Mouse (Mus musculus): ENCODE data around the gene Epha6. TPM values are rescaled to one million over a fixed set of nuclear protein-coding genes. Genes with fewer than 3 reads are reported as not detected.

Gene Epha6
- polyA plus RNA-seq, 1 experiment from 2014 or later, result 0.29 TPM

DNA sequence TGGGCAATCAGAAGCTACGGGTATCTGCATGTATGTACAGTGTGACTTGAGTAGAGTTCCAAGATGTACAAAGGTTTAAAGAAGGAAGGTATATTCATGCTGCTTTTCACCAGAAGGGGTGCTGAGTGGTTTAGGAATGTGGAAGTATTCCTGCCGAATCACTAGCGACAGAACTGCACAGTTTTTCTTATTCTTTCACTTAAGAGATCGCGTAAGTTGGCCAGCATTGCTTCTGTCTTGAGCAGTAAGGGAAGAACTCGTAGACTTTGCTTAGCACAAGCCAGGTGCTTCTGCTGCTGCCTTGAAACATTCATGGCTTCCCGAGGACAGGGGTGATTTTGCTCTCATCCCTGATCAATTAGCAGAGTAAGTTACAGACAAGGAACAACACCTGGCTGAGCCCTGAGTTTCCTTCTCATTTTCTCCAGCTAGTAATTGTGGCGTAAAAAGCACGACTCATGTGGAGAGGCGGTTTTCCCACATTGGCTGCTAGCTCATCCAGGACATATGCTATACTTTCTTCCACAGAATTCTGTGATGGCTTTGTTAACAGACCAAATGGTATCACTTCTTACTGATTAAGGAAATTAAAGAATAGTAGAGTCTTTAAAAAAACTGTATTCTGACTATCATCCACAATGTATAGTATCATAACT, 534.7 kb downstream of the Epha6 start:
- Histone ChIP-seq H3K4me1 (ENCODE audit: control insufficient read depth, insufficient read depth, low read length) (no peaks in the 10 kb centered on the region), H3K36me3 (ENCODE audit: control insufficient read depth, insufficient read depth, low read length) (no peaks in the 10 kb centered on the region), H3K4me2 (ENCODE audit: low read depth, low read length) (no peak overlapping the region), H3K9ac (ENCODE audit: low read depth, low read length) (no peak overlapping the region), H3K4me3 (ENCODE audit: low read length) (no peak overlapping the region), H3K27me3 (replicated peaks; ENCODE audit: control insufficient read depth, insufficient read depth, low read length) (no peaks in the 10 kb centered on the region), H3K9me3 (ENCODE audit: control insufficient read depth, low read length) (no peaks in the 10 kb centered on the region), H3K27ac (ENCODE audit: low read length) (no peak overlapping the region)
- no peak for ATAC-seq
- 84% methylated on average over 10 of the region's 10 CpGs for WGBS

DNA sequence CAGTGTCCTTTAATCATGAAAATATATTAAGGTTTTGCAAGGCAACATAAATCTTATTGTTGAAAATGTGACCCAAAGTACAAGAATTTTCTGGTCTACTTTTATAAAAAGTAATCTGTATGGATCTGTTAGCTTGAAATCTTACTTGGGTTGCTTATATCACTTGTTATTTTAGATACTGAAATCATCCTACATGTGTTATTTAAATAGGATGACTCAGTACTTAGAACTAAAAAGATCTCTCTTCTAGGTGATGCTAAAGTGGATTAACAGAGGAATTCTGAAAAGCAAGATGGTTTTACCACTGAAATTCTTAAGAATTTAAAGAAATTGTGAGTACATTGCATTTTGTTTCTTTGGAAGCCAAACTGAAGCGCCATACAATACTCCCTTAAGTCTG, 561.5 kb downstream of the Epha6 start:
- Histone ChIP-seq H3K9ac (ENCODE audit: low read depth, low read length) (no peak overlapping the region), H3K4me1 (ENCODE audit: control insufficient read depth, insufficient read depth, low read length) (no peaks in the 10 kb centered on the region), H3K4me2 (ENCODE audit: low read depth, low read length) (no peak overlapping the region), H3K27ac (ENCODE audit: low read length) (no peak overlapping the region), H3K27me3 (replicated peaks; ENCODE audit: control insufficient read depth, insufficient read depth, low read length) (no peaks in the 10 kb centered on the region), H3K9me3 (ENCODE audit: control insufficient read depth, low read length) (no peaks in the 10 kb centered on the region), H3K36me3 (ENCODE audit: control insufficient read depth, insufficient read depth, low read length) (no peaks in the 10 kb centered on the region), H3K4me3 (ENCODE audit: low read length) (no peak overlapping the region)
- WGBS, result 79% methylated on average over 1 of the region's 1 CpGs
- ATAC-seq, result no peak

DNA sequence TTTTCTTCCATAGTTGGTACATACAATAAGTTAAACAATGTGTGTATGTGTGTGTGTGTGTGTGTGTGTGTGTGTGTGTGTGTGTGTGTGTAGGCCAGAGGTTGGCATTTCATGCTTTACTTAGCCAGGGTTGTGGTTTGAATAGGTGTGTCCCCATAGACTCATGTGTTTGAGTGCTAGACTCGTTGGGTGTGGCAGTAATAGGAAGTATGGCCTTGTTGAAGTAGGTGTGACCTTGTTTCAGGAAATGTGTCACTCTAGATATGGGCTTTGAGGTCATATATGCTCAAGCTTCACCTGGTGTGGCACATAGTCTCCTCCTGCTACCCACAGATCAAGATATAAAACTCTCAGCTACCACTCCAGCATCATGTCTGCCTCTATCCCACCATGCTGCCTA, 577.0 kb downstream of the Epha6 start:
- Histone ChIP-seq H3K4me3 (ENCODE audit: low read length) (no peak overlapping the region), H3K4me2 (ENCODE audit: low read depth, low read length) (no peak overlapping the region), H3K27me3 (replicated peaks; ENCODE audit: control insufficient read depth, insufficient read depth, low read length) (no peaks in the 10 kb centered on the region), H3K9me3 (ENCODE audit: control insufficient read depth, low read length) (no peaks in the 10 kb centered on the region), H3K27ac (ENCODE audit: low read length) (no peak overlapping the region), H3K36me3 (ENCODE audit: control insufficient read depth, insufficient read depth, low read length) (no peaks in the 10 kb centered on the region), H3K4me1 (ENCODE audit: control insufficient read depth, insufficient read depth, low read length) (no peaks in the 10 kb centered on the region), H3K9ac (ENCODE audit: low read depth, low read length) (no peak overlapping the region)
- ATAC-seq, result no peak
- WGBS, result 47% methylated on average over 1 of the region's 1 CpGs

DNA sequence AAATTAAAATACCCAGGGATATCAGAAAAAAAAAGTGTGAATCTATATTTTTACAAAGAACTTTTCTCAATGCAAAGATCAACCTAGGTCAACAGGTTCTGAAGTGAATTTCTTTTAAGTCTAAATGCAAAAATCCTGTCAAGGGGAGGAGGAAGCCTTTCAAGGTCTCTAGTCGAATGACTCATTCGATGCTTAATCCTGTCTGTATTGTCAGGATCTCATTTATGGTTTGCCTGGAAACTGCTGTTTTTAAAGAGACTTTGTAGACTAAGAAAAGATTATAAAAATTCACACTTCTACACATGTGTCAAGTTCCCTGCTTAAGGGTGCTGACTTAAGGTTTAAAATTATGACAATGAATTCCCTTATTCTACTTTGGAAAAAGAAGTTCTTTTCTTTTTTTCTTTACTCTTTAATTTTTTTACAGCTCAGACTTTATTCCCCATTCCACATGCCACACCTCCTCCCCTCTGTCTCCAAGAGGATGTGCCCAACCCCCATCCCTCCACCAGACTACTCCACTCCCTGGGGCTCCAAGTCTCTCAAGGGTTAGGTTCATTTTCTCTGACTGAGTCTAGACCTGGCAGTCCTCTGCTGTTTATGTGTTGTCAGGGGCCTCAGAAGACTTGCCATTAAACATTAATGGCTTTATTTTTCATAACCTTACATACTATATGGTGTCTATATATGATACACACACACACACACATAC, 598.3 kb downstream of the Epha6 start:
- ATAC-seq, result no peak
- H3K27me3 ChIP-seq (replicated peaks; ENCODE audit: control insufficient read depth, insufficient read depth, low read length), result no peaks in the 10 kb centered on the region
- H3K27ac ChIP-seq (ENCODE audit: low read length), result no peak overlapping the region
- 69% methylated on average over 2 of the region's 2 CpGs for WGBS
- no peaks in the 10 kb centered on the region for H3K4me1 ChIP-seq (ENCODE audit: control insufficient read depth, insufficient read depth, low read length)
- H3K9me3 ChIP-seq (ENCODE audit: control insufficient read depth, low read length), result no peaks in the 10 kb centered on the region
- no peak overlapping the region for H3K4me3 ChIP-seq (ENCODE audit: low read length)
- H3K4me2 ChIP-seq (ENCODE audit: low read depth, low read length), result no peak overlapping the region
- H3K9ac ChIP-seq (ENCODE audit: low read depth, low read length), result no peak overlapping the region
- H3K36me3 ChIP-seq (ENCODE audit: control insufficient read depth, insufficient read depth, low read length), result no peaks in the 10 kb centered on the region

DNA sequence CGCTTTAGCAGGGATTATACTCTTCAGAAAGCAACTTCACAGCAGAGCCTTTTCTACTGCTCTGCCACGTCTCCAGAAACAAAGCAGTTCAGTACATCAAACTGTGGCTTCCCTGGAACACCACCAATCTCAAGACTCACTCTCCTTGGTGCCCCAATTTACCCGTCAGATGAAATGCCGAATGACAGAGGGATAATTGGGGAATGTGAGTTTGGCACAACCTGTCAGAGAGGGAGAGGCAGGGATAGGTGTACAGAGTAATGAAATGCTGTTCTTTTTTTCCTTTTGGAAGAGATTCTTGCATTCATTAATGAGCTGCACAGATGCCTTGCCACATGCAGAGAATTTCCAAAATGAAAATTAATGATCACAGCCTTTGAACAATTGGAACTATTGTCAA, 635.5 kb downstream of the Epha6 start:
- Histone ChIP-seq H3K4me1 (ENCODE audit: control insufficient read depth, insufficient read depth, low read length) (no peaks in the 10 kb centered on the region), H3K36me3 (ENCODE audit: control insufficient read depth, insufficient read depth, low read length) (no peaks in the 10 kb centered on the region), H3K27me3 (replicated peaks; ENCODE audit: control insufficient read depth, insufficient read depth, low read length) (no peaks in the 10 kb centered on the region), H3K4me3 (ENCODE audit: low read length) (no peak overlapping the region), H3K9me3 (ENCODE audit: control insufficient read depth, low read length) (no peaks in the 10 kb centered on the region), H3K27ac (ENCODE audit: low read length) (no peak overlapping the region), H3K4me2 (ENCODE audit: low read depth, low read length) (no peak overlapping the region), H3K9ac (ENCODE audit: low read depth, low read length) (no peak overlapping the region)
- 61% methylated on average over 4 of the region's 4 CpGs for WGBS
- no peak for ATAC-seq

DNA sequence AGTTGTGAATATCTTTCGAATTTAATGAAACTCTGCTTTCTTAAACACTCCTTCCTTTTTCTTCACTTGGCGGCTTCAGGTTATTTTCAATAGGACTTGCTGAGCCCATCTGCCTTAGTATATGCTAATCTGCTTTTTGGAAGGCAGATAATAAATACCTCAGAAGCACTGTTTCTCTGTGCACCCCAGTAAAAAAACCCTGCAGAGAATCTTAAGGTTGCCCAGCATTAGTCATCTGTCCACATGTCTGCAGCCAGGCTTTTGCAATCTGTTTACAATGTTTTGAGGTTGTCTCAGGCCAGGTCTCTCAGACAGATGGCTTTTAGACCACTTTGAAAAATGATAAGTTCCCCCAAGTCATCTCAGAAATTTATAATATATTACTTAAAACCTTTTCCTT, 649.6 kb downstream of the Epha6 start:
- Histone ChIP-seq H3K36me3 (ENCODE audit: control insufficient read depth, insufficient read depth, low read length) (no peaks in the 10 kb centered on the region), H3K27ac (ENCODE audit: low read length) (no peak overlapping the region), H3K4me2 (ENCODE audit: low read depth, low read length) (no peak overlapping the region), H3K4me3 (ENCODE audit: low read length) (no peak overlapping the region), H3K27me3 (replicated peaks; ENCODE audit: control insufficient read depth, insufficient read depth, low read length) (no peaks in the 10 kb centered on the region), H3K9me3 (ENCODE audit: control insufficient read depth, low read length) (no peaks in the 10 kb centered on the region), H3K9ac (ENCODE audit: low read depth, low read length) (no peak overlapping the region), H3K4me1 (ENCODE audit: control insufficient read depth, insufficient read depth, low read length) (no peaks in the 10 kb centered on the region)
- 81% methylated on average over 2 of the region's 2 CpGs for WGBS
- no peak for ATAC-seq

DNA sequence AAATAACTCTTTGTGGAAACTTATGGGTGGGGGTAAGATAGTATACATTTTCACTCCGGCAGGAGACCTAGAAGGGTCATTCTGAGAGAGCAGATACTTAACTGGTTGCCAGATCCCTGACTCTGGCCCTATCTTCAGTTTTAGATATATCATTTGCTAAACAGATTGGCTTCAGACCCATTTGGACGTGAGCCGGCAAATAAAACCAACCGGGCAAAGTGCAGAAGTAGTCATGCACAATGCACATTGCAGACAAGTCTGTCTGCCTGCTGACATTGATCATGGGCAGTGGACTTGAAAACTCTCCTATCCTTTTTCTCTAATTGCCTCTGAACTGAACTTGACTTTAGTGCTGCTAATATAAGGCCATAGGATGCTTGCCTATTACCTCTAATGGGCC, 681.6 kb downstream of the Epha6 start:
- H3K9me3 ChIP-seq (ENCODE audit: control insufficient read depth, low read length), result no peaks in the 10 kb centered on the region; the same call in 1 of the 2 replicates
- WGBS, result 79% methylated on average over 4 of the region's 4 CpGs
- no peak for ATAC-seq
- no peak overlapping the region for H3K4me3 ChIP-seq (ENCODE audit: low read length)
- H3K4me2 ChIP-seq (ENCODE audit: low read depth, low read length), result no peak overlapping the region
- H3K4me1 ChIP-seq (ENCODE audit: control insufficient read depth, insufficient read depth, low read length), result no peaks in the 10 kb centered on the region
- no peaks in the 10 kb centered on the region for H3K27me3 ChIP-seq (replicated peaks; ENCODE audit: control insufficient read depth, insufficient read depth, low read length)
- H3K27ac ChIP-seq (ENCODE audit: low read length), result no peak overlapping the region
- no peak overlapping the region for H3K9ac ChIP-seq (ENCODE audit: low read depth, low read length)
- no peaks in the 10 kb centered on the region for H3K36me3 ChIP-seq (ENCODE audit: control insufficient read depth, insufficient read depth, low read length)

DNA sequence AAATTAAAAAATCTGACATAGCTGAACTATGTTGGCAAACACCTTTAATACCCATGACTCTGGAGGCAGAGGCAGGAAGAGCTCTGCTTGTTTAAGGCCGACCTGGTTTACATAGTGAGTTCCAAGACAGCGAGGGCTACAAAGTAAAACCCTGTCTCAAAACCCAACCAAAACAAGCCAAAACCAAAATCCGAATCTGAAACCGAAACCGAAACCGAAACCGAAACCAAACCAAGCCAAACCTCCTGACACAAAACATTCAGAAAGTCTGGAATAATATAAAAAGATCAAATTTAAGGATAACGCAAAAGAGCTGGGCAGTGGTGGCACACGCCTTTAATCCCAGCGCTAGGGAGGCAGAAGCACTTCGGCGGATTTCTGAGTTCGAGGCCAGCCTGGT, 725.3 kb downstream of the Epha6 start:
- Histone ChIP-seq H3K9me3 (ENCODE audit: control insufficient read depth, low read length) (no peaks in the 10 kb centered on the region), H3K4me3 (ENCODE audit: low read length) (no peak overlapping the region), H3K4me1 (ENCODE audit: control insufficient read depth, insufficient read depth, low read length) (no peaks in the 10 kb centered on the region), H3K27ac (ENCODE audit: low read length) (no peak overlapping the region), H3K27me3 (replicated peaks; ENCODE audit: control insufficient read depth, insufficient read depth, low read length) (no peaks in the 10 kb centered on the region), H3K36me3 (ENCODE audit: control insufficient read depth, insufficient read depth, low read length) (no peaks in the 10 kb centered on the region), H3K9ac (ENCODE audit: low read depth, low read length) (no peak overlapping the region), H3K4me2 (ENCODE audit: low read depth, low read length) (no peak overlapping the region)
- 92% methylated on average over 13 of the region's 13 CpGs for WGBS
- ATAC-seq, result no peak

DNA sequence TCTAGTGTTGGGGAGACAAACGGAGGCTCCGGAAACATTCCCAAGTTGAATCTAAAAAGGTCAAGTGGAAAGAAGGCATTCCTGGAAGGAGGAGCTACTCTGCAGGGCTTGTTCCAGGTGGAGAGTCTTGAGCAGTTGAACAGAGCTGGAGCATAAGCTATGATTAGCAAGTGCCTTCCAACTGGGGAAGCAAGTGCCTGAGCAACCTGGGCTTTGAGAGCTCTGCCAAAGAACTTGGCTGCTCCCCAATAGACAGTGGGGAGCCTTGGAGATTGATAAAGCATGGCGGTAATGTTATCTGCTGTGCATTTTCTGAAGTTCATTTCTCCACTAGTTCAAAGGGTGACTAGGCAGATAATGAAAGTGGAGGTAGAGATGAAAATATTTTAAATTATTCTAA, 733.5 kb downstream of the Epha6 start:
- WGBS, result 85% methylated on average over 3 of the region's 3 CpGs
- H3K4me2 ChIP-seq (ENCODE audit: low read depth, low read length), result no peak overlapping the region

More for the DNA sequence above, 733.5 kb downstream of the Epha6 start:
- Histone ChIP-seq H3K9ac (ENCODE audit: low read depth, low read length) (no peak overlapping the region), H3K36me3 (ENCODE audit: control insufficient read depth, insufficient read depth, low read length) (no peaks in the 10 kb centered on the region), H3K27ac (ENCODE audit: low read length) (no peak overlapping the region), H3K27me3 (replicated peaks; ENCODE audit: control insufficient read depth, insufficient read depth, low read length) (no peaks in the 10 kb centered on the region), H3K4me1 (ENCODE audit: control insufficient read depth, insufficient read depth, low read length) (no peaks in the 10 kb centered on the region), H3K4me3 (ENCODE audit: low read length) (no peak overlapping the region), H3K9me3 (ENCODE audit: control insufficient read depth, low read length) (no peaks in the 10 kb centered on the region)
- no peak for ATAC-seq

Data from intestine, embryonic 16.5 days (tissue).